Mouse (Mus musculus) limb, embryonic 11.5 days (tissue): ENCODE data around the gene Sri. TPM values are rescaled to one million over a fixed set of nuclear protein-coding genes. Genes with fewer than 3 reads are reported as not detected.

Experiments used
- ATAC-seq: fragments of 200-750 bp; cut with Nextera tagmentation; 2 replicates; pipeline ENCODE4 v1.8.0; 2017; ENCODE audit warnings: low read depth; ENCODE audit not compliant: insufficient number of reproducible peaks, low FRiP score, low TSS enrichment
- DNase-seq: peaks from one replicate; pipeline ENCODE4 v3.0.0-alpha.2; 2015; ENCODE audit warnings: low spot score
- H3K27ac ChIP-seq: fragments of 300-500 bp; sonication (generic); replicated peaks from 2 replicates; pipeline ENCODE4 v1.5.1; 2014; ENCODE audit warnings: low read depth, mild to moderate bottlenecking, low read length
- H3K27me3 ChIP-seq: fragments of 300-500 bp; sonication (generic); 2 replicates; pipeline ENCODE4 v1.6.1; 2014; ENCODE audit warnings: mild to moderate bottlenecking, low read length, mixed read lengths; ENCODE audit not compliant: control insufficient read depth, insufficient read depth
- H3K36me3 ChIP-seq: fragments of 300-500 bp; sonication (generic); 2 replicates; pipeline ENCODE4 v1.6.1; 2014; ENCODE audit warnings: mild to moderate bottlenecking, low read length, moderate library complexity, mixed read lengths; ENCODE audit not compliant: control insufficient read depth, insufficient read depth
- H3K4me1 ChIP-seq: fragments of 300-500 bp; sonication (generic); 2 replicates; pipeline ENCODE4 v1.6.1; 2014; ENCODE audit warnings: low read length, mixed read lengths; ENCODE audit not compliant: control insufficient read depth, insufficient read depth
- H3K4me2 ChIP-seq: fragments of 300-500 bp; sonication (generic); 2 replicates; pipeline ENCODE4 v1.6.1; 2014; ENCODE audit warnings: low read depth, mild to moderate bottlenecking, moderate library complexity; ENCODE audit not compliant: severe bottlenecking
- H3K4me3 ChIP-seq: fragments of 300-500 bp; sonication (generic); 2 replicates; pipeline ENCODE4 v1.5.1; 2014; ENCODE audit warnings: low read depth, low read length
- H3K9ac ChIP-seq: fragments of 300-500 bp; sonication (generic); 2 replicates; pipeline ENCODE4 v1.6.1; 2014; ENCODE audit warnings: mild to moderate bottlenecking, low read length
- H3K9me3 ChIP-seq: fragments of 300-500 bp; sonication (generic); 2 replicates; pipeline ENCODE4 v1.6.1; 2016; ENCODE audit warnings: low read length; ENCODE audit not compliant: control insufficient read depth
- WGBS: fragments of 180-500 bp; shearing (Covaris S2); extraction: QIAGEN DNeasy Blood & Tissue Kit; methylation state at CpG from one replicate; pipeline ENCODE4 v1.1.7; 2014; 5-methylcytosine and 5-hydroxymethylcytosine counted together
- polyA plus RNA-seq: library from polyadenylated mRNA; unstranded; fragments of >200 nt; fragmentation: Nextera tagmentation; extraction: Ambion mirVana; gene quantifications from 2 replicates; pipeline ENCODE4 v1.2.1, GENCODE M21; 2014

The Sri gene
- polyA plus RNA-seq, 1 experiment from 2014 or later, result 212 TPM

GRCm38 (mm10) chr5:8056141-8057017 lies 10.5 kb downstream of the Sri start:
- 0 out of 2 replicates have a peak, but pooled peaks cover 2% of the 10 kb centered on the region for H3K4me1 ChIP-seq
- WGBS, result under 1% methylated on average over 60 of the region's 60 CpGs
- peak; percentile 94 for ATAC-seq

GRCm38 (mm10) chr5:8057018-8057323 lies 11.1 kb downstream of the Sri start:
- peak; percentile 32 for DNase-seq

More at GRCm38 (mm10) chr5:8056141-8057017, 10.5 kb downstream of the Sri start:
- no peaks in the 10 kb centered on the region for H3K36me3 ChIP-seq
- DNase-seq, result peak; percentile 78
- peak overlapping the region; percentile 66; the same call in 1 of the 2 replicates for H3K27ac ChIP-seq
- H3K27me3 ChIP-seq, result no peaks in the 10 kb centered on the region
- H3K4me3 ChIP-seq, result peak overlapping the region; percentile 72
- no peaks in the 10 kb centered on the region for H3K9me3 ChIP-seq
- H3K9ac ChIP-seq, result peak overlapping the region; percentile 90
- peak overlapping the region; percentile 58 for H3K4me2 ChIP-seq

GRCm38 (mm10) chr5:8058056-8058455 lies 12.2 kb downstream of the Sri start:
- Histone ChIP-seq H3K4me2 (no peak overlapping the region), H3K4me3 (no peak overlapping the region), H3K9me3 (no peaks in the 10 kb centered on the region), H3K27me3 (no peaks in the 10 kb centered on the region), H3K4me1 (0 out of 2 replicates have a peak, but pooled peaks cover 2% of the 10 kb centered on the region), H3K27ac (no peak overlapping the region), H3K9ac (no peak overlapping the region), H3K36me3 (no peaks in the 10 kb centered on the region)
- ATAC-seq, result no peak
- no peak for DNase-seq
- 94% methylated on average over 7 of the region's 7 CpGs for WGBS

More at GRCm38 (mm10) chr5:8057018-8057323, 11.1 kb downstream of the Sri start:
- 0 out of 2 replicates have a peak, but pooled peaks cover 2% of the 10 kb centered on the region for H3K4me1 ChIP-seq
- ATAC-seq, result no peak
- no peaks in the 10 kb centered on the region for H3K9me3 ChIP-seq
- 36% methylated on average over 5 of the region's 5 CpGs for WGBS
- H3K4me2 ChIP-seq, result peak overlapping the region; percentile 58
- no peaks in the 10 kb centered on the region for H3K36me3 ChIP-seq
- peak overlapping the region; percentile 90 for H3K9ac ChIP-seq
- no peaks in the 10 kb centered on the region for H3K27me3 ChIP-seq
- H3K27ac ChIP-seq, result no peak overlapping the region
- peak overlapping the region; percentile 72 for H3K4me3 ChIP-seq

GRCm38 (mm10) chr5:8062469-8062868 lies 16.6 kb downstream of the Sri start:
- ATAC-seq (no peak), DNase-seq (no peak)
- Histone ChIP-seq H3K27me3 (no peaks in the 10 kb centered on the region), H3K36me3 (peaks cover 9% of the 10 kb centered on the region), H3K9me3 (no peaks in the 10 kb centered on the region), H3K4me1 (no peaks in the 10 kb centered on the region), H3K4me3 (no peak overlapping the region), H3K4me2 (no peak overlapping the region), H3K27ac (no peak overlapping the region), H3K9ac (no peak overlapping the region)
- WGBS, result 90% methylated on average over 2 of the region's 2 CpGs

DNA sequence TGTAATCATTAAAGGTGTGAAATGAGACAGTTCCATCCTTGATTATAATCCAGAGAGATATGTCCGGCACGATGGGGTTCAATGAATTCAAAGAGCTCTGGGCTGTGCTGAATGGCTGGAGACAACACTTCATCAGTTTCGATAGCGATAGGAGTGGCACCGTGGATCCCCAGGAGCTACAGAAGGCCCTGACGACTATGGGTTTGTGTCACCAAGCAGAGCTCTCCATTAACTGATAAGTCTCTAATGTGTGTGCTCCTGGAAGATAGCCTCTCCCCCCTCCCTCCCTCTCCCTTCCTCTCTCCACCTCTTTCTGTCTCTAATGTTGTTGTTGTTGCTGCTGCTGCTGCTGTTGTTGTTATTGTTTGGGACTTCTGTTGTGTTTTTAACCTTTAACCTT lies 17.3 kb downstream of the Sri start:
- H3K4me2 ChIP-seq, result no peak overlapping the region
- H3K27me3 ChIP-seq, result no peaks in the 10 kb centered on the region
- ATAC-seq (no peak), DNase-seq (no peak)
- peaks cover 9% of the 10 kb centered on the region for H3K36me3 ChIP-seq
- no peak overlapping the region for H3K27ac ChIP-seq
- no peaks in the 10 kb centered on the region for H3K4me1 ChIP-seq
- H3K9me3 ChIP-seq, result no peaks in the 10 kb centered on the region
- no peak overlapping the region for H3K4me3 ChIP-seq
- 77% methylated on average over 6 of the region's 6 CpGs for WGBS
- H3K9ac ChIP-seq, result no peak overlapping the region

DNA sequence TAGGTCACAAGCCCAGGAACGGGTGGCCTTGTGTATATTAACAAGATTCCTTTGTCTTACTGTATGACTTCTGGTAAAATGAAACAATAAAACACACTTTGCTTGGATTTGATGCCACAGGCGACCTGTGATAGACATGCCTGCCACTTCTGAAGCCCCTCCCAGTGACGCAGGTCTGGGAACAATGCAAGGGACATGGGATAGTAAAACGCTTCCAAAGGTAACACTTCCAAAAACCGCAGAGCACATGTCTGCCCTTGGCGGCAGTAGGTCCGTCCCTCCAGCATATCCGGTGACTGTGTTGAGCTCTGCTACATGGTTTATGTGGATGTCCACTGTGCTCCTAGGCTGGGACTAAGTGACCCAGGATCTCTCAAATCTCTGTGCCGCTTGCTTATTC lies 27.5 kb downstream of the Sri start:
- H3K4me1 ChIP-seq, result no peaks in the 10 kb centered on the region
- peaks cover 3% of the 10 kb centered on the region for H3K36me3 ChIP-seq
- WGBS, result 91% methylated on average over 9 of the region's 9 CpGs
- no peaks in the 10 kb centered on the region for H3K27me3 ChIP-seq
- H3K4me2 ChIP-seq, result no peak overlapping the region
- no peaks in the 10 kb centered on the region for H3K9me3 ChIP-seq
- DNase-seq, result no peak
- H3K4me3 ChIP-seq, result no peak overlapping the region
- no peak overlapping the region for H3K9ac ChIP-seq
- no peak for ATAC-seq
- no peak overlapping the region for H3K27ac ChIP-seq

DNA sequence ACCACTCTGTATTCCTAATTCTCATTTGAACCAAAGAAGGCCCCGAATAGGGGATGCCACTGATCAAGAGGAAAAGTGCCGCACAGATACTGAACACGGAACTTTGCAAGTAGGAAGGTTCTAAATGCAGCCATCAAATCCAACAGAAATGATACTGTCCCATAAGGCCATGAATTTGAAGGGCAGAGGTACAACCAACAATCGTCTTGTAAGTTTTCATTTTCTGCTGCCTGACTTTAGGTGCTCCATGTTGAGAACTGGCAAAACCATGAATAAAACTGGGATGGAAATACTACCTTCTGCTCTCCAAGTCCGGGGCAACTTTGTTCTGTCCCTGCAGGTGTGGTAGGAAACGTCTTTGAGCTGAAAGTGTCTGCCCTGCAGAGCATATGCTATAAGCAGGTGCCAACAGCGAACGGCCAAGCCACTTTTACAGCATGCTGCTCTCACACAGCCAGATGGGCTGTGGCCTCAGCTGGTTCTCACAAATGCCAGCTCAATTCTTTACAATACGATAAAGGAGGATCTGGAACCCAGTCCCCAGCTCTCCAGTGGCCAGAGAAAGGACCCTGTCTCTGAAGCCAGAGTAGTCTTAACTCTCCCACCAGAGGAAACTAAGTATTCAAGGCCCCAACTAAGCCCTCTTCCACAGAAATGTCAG lies 28.2 kb downstream of the Sri start:
- Histone ChIP-seq H3K4me2 (no peak overlapping the region), H3K27ac (no peak overlapping the region), H3K9me3 (no peaks in the 10 kb centered on the region), H3K9ac (no peak overlapping the region), H3K4me1 (no peaks in the 10 kb centered on the region), H3K4me3 (no peak overlapping the region), H3K36me3 (peaks cover 3% of the 10 kb centered on the region), H3K27me3 (no peaks in the 10 kb centered on the region)
- no peak for ATAC-seq
- WGBS, result 88% methylated on average over 9 of the region's 9 CpGs
- DNase-seq, result no peak

DNA sequence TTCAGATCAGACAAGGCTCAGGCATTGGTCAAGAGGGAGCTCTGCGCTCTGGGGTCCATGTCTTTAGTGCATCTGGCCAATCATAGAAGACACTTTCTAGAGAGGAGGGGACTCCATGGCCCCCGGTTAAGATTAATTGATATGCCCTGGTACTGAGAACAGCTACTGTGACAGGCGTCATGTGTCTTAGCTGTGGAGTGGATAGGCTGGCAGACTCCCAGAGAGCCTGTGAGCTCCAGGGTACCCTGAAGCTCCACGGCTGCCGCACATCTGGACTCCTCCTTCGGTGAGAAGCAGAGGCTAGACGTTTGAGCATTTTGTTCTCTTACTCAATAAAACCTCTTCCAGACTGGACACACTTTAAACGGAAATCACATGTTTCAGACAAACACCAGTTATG lies 31.6 kb downstream of the Sri start:
- Histone ChIP-seq H3K9ac (no peak overlapping the region), H3K36me3 (peaks cover 2% of the 10 kb centered on the region; the same call in 1 of the 2 replicates), H3K27ac (no peak overlapping the region), H3K4me1 (no peaks in the 10 kb centered on the region), H3K9me3 (no peaks in the 10 kb centered on the region), H3K4me3 (no peak overlapping the region), H3K4me2 (no peak overlapping the region), H3K27me3 (no peaks in the 10 kb centered on the region)
- no peak for ATAC-seq
- no peak for DNase-seq
- 75% methylated on average over 8 of the region's 8 CpGs for WGBS
